Mouse (Mus musculus): ENCODE measurements around the gene Cadm2.

The Cadm2 gene

DNA sequence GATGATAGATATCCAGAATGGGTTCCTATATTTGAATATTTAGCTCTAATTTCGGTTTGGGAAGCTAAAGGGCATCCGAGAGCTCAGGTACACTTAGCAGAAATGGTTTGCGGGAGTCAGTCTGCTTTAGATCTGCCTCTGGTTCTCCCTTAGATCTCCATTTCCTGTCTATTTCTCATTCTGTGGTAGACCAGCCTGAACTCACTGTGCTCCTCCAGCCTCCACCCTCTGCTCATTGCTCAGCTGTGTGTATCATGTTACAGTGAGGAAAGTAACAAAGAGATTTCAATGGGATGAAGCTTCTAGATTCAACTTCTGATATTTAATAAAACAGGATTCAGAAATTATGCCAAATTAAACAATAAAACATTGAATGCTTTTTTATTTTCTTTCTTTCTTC lies 661.6 kb downstream of the Cadm2 start:
- DNase-seq (ENCODE audit: low spot score in 2 of 2) = no peak

DNA sequence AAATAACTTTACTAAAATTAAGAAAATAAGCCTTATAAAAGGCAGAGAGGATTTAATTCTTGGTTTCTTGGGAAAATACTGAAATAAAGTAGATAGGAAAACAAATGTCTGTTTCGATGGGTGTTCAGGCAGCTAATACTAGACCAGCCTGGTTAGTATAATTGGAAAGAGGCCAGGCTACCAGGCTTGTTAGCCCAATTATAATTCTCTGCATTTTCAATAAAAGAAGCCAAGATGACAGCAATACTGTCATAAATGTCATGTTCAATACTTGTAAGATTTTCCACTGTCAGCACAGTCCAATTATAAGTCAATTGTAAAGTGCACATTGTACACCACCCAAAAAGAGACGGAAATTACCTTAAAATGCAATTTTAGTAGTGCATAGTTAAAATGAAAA lies 664.8 kb downstream of the Cadm2 start:
- DNase-seq (ENCODE audit: low spot score in 2 of 2) = no peak

DNA sequence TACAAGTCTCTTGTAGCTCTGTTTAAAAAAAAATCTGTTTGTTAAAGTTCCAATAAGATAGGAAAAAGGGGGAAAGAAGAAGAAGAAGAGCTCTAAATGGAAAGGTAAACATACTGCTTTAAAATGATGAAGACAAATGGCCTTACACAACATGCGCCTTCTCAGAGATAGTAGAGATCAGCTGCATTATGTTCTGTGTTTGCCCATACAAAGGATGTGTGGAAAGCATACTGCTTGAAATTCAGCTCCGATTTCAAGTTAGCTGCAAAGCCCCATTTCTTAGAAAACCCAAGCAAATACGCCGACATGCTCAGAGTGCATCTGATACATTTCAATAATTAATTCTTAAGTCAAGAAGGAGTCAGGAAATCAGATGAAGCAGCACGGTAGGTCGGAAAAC lies 684.4 kb downstream of the Cadm2 start:
- DNase-seq (ENCODE audit: low spot score in 2 of 2) = no peak

DNA sequence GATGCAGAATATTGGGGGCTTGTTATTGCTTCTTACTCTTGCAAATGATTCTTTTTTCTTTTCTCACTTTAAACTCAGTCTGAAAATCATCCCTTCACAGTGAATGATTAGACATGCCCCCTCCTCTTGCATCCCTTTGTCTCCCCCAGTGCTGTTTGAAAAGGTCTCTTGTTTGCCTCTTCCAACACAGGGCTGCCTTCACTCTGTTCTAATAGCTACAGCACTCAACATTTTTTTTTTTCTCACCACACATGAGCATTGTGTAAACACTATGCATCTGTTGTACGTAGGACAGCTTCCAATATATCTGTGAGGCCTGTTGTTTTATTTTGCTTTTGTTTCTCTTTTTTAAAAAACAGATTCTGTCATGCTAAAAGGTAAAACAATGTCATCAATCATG lies 695.2 kb downstream of the Cadm2 start:
- DNase-seq (ENCODE audit: low spot score in 2 of 2) = no peak

GRCm38 (mm10) chr16:66922753-66923152 lies 698.0 kb downstream of the Cadm2 start:
- no peak for DNase-seq (ENCODE audit: low spot score in 2 of 2)

DNA sequence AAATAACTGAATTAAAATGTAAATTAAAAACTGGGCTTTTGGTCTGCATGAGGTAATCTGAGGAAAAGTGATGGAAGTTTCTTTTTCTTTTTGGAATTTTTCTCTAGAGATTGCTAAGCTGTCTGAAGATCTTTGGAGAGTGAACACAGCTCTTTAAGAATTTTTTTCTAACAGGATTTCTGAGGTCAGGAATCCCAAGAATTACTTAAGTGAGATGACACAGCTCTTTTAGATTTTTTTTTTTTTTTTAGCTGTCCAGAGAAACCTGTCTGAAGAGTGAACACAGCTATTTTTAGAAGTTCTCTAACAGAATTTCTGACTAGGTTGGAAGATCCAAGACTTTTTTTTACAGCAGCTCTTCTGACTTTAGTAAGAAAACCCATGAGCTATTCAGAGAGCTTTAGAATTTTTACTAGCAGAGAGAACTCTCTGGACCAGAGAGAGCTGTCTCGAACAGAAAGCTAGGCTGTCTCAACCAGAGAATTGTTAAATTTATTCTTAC lies 699.2 kb downstream of the Cadm2 start:
- no peak for DNase-seq (ENCODE audit: low spot score in 2 of 2)

GRCm38 (mm10) chr16:66919889-66920402 lies 700.8 kb downstream of the Cadm2 start:
- DNase-seq (ENCODE audit: low spot score in 2 of 2) = no peak

DNA sequence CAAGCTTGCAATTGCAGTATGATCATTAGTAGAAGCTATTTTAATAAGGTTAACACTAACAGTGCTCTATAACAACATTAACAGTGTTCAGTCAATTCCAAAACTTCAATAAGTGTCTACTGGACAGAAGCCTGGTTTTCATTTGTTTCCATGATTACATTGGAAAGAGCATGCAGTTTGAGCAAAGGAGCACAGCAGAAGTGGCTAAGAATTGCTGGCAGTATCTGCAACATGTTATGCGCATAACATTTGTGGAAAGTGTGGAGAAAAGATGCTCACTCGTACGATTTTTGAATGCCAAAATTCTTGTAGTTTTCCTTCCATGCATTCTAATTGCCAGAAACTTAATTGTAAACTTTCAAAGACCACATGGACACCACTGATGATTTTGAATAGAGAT lies 718.9 kb downstream of the Cadm2 start:
- DNase-seq (ENCODE audit: low spot score in 2 of 2) = no peak

- no peak for DNase-seq (ENCODE audit: low spot score in 2 of 2)
Measured at GRCm38 (mm10) chr16:66900664-66901063, 720.0 kb downstream of the Cadm2 start.

GRCm38 (mm10) chr16:66892359-66892758 lies 728.3 kb downstream of the Cadm2 start:
- DNase-seq (ENCODE audit: low spot score in 2 of 2) = no peak

DNA sequence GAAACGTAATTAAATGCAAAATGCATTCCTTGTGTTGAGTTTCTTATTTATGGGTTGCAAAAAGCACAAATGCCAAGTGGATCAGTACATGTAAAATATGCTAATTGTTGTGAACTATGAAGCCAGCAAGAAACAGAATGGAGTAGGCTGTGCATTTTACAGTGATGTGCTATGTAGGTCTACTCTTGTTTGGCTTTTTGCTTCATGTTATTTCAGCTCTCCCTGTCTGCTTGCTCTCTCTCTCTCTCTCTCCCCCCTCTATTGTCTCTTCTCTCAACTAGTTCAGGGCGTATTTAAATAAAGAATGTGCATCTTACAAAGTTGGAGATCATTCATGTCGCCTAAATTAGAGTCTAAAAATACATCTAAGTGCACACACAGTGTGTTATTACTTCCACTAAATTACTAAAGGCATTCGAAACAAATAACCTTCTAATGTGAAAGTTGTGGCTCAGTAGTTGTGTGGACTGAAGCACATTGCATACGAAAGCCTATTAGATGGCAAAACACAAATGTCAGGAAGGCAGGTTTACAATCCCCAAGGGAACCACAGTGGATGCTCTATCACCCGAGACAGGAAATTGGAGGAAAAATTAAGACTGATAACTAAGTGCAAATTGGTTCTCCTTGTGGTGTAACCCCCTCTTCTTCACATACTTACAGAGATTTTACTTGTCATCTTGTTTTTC lies 729.0 kb downstream of the Cadm2 start:
- no peak for DNase-seq (ENCODE audit: low spot score in 2 of 2)

GRCm38 (mm10) chr16:66889907-66890306 lies 730.8 kb downstream of the Cadm2 start:
- no peak for DNase-seq (ENCODE audit: low spot score in 2 of 2)

DNA sequence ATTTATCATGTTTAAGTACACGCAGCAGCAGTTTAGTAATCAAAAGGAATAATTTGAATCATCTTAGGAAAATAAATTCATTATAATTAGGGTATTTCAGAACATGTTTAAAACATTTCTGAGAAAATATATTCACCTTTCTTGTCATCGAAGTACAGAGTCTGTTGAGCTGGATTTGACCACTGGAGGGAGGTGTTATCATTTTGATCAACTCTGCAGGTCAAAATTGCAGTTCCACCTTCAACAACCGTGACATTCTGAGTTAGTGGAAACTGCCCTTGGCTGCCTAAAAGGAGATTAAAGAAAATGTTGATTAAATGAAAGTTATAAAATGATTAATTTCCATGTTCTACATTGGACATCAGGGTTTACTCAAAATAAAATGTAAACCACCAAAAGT lies 738.1 kb downstream of the Cadm2 start:
- no peak for DNase-seq (ENCODE audit: low spot score in 2 of 2)

DNA sequence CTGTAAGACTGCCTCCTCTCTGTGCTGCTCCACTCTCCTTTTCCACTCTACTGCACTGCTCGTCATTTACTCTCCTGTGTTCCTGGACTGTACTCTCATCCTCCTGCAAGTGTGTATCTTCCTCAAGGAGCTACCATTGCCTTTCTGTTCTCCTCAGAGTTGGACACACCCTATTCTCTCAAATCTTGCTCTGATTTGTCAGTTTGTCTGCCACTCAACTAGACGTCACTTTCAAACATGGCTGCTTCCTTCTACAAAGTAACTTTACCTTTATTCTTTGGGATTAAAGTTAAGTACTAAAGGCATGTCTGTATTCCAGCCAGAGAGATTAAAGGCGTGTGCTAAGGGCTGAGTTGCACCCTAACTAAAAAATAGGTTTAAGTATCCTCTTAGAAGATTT lies 749.5 kb downstream of the Cadm2 start:
- no peak for DNase-seq (ENCODE audit: low spot score in 2 of 2)

- no peak for DNase-seq (ENCODE audit: low spot score in 2 of 2)
Measured at GRCm38 (mm10) chr16:66851047-66851446, 769.7 kb downstream of the Cadm2 start.

DNA sequence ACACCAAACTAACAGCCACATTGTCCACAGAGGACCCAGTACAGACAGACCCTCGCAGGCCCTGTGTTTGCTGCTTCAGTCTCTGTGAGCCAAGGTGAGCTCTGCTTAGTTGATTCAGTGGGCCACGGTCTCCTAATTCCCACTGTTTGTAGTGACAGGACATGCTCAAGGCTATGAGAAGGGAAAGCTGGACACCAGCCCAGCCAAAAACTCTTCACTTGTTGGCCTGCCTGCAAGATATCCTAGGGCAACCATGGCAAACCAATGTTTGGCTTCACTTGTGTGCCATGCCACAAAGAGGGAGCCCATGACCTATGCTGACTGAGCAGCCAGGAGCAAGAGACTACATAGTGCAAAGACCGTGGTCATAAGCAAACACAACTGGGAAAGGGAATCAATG lies 795.8 kb downstream of the Cadm2 start:
- no peak for DNase-seq (ENCODE audit: low spot score in 2 of 2)

GRCm38 (mm10) chr16:66811495-66811894 lies 809.2 kb downstream of the Cadm2 start:
- no peak for DNase-seq (ENCODE audit: low spot score in 2 of 2)

- no peak for DNase-seq (ENCODE audit: low spot score in 2 of 2)
Measured at GRCm38 (mm10) chr16:66798204-66798603, 822.5 kb downstream of the Cadm2 start.

DNA sequence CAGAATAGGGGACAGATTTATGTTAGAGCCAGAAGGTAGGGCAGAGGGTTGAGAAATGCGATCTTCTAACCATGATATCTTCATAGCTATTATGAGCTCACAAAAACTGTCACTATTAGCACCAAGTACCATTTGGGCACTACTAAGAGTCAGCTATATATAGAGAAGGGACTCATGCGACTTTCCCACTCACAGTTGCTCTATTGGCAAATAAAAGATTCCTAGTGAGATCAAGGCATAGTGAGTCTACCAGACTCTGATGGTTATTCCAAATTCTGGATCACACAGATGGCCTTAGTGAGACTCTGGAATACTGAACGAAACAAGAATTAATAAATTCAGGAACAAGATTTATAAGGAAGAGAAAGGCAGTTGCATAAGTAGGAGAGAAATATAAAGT lies 827.6 kb downstream of the Cadm2 start:
- no peak for DNase-seq (ENCODE audit: low spot score in 2 of 2)

- DNase-seq (ENCODE audit: low spot score in 2 of 2) = no peak
Measured at GRCm38 (mm10) chr16:66771883-66772282, 848.8 kb downstream of the Cadm2 start.

DNA sequence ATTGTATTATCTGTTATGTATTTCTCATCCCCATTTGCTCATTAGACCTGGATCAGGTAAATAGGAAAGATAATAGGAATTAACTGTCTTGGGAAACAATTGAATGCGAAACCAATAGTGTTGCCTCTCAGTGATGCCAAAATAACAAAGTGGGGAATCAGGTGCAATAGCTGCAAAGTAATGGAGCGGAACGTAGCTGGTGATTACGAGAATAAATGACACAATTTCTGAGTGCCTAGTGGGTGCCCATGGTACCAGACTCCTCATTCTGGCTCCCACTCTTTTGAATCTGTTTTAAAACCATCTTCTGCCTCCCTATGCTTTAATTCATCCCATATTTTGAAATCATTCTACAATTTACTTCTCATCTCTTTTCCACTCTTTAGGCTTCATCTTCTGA lies 851.2 kb downstream of the Cadm2 start:
- no peak for DNase-seq (ENCODE audit: low spot score in 2 of 2)

DNA sequence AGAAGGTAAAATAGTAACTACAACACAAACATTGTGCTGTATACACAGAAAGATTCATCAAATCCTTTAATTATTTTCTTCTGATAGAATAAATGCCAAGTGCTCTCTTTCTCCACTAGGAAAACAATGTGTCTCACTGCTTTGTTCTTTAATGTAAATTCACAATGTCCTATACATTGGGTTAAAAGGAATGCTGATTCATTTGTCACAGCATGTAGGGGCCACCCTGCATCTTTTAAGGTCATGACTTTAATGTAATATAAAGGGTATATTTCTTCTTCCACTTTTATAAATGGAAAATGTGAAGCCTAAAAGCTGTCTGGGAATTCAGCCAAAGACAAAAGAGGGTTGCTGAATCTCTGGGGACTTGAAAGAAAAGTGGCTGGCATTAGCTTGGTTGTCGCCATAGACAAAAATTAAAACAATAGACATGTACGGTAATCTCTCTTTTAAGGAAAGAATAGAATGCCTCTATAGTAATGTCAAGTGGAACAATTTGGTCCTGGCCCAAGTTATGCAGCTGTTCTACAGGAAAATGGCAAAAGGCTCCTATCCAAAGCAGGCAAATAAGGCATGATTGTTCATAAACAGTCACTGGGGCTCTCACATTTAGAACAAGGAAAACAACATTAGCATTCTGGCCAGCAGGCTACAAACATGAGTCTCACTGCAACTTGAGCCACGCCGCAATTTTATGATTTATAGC lies 851.9 kb downstream of the Cadm2 start:
- no peak for DNase-seq (ENCODE audit: low spot score in 2 of 2)
